Mouse (Mus musculus) ovary, adult 18-20 months (tissue): ENCODE results near the gene Cux1.
"Not testable (repeated sequence)": the region's sequence is repeated elsewhere in the genome, so short reads cannot be mapped to it uniquely, and the experiment has no call there.

Experiments used
- DNase-seq: peaks from one replicate; pipeline ENCODE4 v3.0.0; 2022; ENCODE audit warnings: low spot score, mixed read lengths

Gene Cux1

DNA sequence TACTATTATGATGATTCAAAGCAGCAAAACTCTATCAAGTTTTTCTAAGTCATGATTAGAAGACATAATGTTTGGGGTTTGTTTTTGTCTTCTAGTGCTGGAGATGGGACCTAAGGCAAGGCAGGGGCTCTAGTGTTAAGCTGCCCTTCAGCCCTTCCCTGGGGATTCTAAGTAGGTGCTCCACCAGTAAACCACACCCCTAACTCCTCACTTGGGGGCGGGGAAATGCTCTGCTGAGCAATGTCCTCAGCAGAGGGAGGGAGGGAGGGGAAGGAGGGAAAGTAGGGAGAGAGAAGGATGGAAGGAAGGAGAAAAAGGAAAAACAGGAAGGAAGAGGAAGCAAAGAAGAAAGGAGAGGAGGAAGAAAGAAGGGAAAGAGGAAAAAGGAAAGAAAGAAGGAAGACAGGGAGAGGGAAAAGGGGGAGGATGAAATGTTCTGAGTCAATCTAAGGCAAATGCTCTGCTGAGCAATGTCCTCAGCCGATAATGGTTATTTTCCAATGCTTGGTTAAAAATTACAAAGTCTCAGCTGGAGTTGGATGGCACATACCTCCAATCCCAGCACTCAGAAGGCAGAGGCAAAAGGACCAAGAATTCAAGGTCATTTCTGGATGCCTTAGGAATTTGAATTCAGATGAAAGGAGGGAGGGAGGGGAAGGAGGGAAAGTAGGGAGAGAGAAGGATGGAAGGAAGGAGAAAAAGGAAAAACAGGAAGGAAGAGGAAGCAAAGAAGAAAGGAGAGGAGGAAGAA is 96.1 kb downstream of the Cux1 start:
- not testable (repeated sequence) for DNase-seq

DNA sequence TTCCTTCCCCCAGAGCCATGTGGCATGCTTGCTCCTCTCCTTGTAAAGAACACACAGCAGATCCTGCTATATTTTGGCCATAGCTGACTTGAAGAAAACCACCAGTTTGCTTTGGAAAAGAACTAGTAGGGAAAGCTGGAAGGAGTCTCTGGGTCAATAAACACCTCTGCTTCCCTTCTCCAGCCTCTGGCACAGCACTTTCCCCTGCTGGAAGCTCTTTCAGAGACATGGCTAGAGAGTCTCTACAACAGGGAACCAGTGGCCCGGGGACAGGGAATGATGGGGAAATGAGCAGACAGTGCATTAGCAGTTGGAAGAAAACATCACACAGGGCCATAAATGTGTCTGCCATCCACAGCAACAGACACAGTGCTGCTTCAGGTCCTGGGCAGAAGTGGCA is 98.0 kb downstream of the Cux1 start:
- DNase-seq = no peak

DNA sequence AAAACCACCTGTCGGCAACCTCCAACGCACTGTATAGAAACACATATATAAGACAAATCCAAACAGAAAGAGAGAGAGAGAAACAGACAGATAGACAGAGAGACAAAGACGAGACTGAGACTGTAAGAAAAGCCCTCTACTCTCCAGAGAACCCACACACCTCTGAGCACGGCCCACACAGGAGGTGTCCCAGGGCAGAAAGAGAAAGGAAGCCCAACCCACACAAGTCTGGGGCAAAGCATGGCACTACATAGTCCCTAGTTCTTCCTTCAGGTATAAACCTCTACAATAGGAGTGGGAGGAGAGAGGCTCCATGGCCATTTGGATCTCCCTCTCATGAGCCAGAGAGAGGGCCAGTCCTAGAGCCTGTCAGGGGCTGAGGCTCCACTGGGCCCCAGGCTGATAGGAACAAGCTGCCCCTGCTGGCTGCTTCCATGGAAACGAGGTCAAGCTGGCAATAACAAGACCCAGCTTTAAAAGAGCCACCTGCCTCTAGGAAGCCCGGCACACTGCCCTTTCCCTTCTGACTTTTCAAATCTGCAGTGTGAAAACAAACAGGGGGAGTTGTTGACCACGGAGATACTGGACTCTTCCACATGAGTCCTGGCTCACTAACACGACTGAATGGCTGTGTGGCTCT is 99.8 kb downstream of the Cux1 start:
- DNase-seq = peak; percentile 82

DNA sequence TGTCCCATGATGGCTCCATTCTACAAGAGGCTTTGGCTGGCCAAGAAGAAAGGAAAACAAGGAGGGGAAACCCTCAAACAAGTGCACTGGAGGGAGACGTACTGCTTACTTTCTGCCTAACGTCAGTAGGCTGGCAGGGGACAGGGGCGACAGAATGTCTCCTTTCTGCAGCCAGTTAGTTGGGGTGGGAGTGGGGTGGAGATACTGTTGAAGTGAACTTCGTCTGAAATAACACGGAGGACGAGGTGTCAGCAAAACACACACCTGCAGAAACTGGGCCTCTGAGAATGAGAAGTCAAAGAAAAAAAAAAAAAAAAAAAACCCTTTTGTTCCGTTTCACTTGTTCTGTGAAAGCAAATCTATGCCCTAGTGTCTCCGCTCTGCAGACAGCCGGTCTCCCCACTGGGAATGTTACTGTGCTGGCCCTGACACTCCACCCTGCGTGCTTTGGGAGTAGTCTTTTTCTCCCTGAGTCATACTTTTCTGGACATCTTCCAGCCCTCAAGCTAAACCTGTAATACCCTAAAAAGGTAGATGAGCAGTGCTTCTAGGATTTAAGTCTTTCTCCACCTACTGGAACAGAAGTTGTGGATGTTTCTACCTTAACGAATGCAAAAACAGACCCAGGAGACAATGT is 101.4 kb downstream of the Cux1 start:
- no peak for DNase-seq

DNA sequence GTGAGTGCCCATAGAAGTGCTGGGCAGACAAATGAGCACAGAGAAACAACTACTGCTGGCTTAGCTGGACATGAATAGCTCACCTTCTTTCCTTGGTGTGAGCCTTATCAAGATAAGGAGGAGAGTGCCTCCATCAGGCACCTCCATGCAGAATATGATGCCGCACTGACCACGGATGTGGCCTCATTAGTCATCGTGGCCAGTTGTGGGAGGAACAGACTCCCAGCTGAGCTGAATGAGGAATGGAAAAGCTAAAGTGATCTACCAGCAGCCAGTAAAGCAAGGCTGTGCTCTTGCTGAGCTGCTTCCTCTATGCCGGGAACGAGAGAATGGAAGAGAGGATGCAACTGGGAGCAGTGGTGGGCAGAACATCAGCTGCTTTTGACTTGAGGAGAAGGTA is 101.9 kb downstream of the Cux1 start:
- no peak for DNase-seq

DNA sequence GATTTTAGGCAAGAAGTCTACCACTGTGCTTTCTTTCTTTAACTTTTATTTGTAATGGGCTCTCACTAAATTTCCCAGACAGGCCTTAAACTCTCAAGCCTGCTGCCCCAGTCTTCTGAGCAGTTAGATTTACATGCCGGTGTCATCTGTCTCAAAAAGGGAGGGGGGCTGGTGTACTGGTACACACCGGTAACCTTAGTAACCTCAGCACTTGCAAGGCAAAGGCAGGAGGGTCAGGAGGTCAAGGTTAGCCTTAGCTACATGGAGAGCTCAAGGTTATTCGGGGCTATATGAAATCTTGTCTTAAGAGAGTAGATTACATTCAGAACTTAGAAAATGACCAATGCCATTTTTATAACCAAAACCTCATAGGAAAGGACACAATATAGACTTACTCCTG is 102.4 kb downstream of the Cux1 start:
- no peak for DNase-seq

DNA sequence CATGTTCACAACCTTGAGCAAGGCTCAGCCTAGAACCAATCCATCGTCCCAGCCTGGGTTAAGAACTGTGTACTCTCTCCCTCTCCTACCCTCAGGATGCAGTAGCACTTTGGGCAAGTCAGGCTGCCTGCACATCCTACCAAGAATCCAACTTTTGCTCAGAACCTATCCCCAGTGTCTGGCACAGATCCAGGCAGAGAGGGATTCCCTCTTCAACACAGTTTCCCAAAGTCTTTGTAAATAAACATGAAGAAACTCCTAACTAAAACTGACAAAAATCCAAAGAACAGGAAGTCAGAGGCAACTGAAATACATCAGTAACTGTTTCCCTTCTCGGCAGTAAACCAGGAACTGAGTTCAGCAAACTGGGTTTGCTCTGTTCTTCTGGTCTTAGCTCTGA is 103.2 kb downstream of the Cux1 start:
- DNase-seq = no peak

DNA sequence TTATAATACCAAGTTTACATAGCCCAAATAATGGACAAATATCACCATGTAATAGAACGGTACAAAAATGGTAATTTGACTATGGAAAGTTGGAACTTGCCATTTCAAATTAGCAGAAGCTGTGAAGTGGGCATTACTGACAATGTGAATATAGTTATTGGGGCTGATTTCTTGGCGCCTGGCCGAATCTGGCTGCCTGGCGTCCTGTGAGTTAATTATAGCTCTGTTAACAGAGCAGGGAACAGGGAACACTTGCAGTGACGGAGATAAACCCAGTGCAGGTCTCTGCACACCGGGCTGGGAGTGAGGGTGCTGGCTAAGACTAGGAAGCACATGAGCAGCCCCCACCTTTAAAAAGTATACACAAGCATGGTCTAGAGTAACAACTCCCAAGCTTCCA is 104.7 kb downstream of the Cux1 start:
- DNase-seq = no peak

DNA sequence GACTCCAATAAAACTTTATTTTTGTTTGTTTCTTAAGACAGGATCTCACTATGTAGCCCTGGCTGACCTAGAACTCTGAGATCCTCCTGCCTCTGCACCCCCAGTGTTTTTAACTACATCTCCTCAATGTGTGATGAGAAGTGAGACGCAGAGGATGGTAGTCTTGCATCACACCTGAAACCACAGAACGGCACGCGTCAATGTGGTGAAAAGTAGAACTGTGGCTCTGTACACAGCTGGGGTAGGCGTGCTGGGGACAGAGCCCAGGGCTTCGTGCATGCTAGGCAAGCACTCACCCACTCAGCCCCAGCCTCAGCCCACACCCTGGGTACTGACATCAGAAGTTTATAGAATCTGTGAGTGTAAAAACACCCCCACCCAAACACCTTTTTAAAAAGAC is 107.4 kb downstream of the Cux1 start:
- no peak for DNase-seq

DNA sequence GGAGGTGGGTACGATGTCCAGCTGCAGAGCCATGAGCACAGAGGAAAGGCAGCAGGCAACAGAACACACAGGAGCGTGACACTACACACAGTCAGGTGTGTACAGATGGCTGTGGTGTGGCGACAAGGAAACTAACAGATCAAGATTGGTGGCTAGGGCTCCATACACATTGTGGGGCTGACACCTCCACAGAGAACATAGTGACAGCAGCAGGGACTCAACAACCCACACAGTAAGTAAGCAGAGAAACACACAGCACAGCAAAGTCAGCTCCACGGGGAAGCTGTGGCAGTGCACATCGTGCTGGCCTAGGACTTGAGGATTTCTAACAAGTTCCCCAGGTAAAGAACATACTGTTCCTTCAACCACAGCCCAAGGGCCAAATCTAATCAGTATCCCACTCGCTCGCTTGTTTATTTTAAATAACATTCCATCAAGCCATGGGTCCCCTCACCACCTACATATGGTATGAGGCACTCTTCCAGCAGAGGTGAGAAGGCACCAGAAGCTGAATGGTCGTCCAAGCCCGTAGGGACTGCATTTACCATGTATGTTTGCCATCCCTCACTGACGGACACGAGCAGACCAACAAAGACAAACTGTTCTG is 108.3 kb downstream of the Cux1 start:
- DNase-seq = no peak

DNA sequence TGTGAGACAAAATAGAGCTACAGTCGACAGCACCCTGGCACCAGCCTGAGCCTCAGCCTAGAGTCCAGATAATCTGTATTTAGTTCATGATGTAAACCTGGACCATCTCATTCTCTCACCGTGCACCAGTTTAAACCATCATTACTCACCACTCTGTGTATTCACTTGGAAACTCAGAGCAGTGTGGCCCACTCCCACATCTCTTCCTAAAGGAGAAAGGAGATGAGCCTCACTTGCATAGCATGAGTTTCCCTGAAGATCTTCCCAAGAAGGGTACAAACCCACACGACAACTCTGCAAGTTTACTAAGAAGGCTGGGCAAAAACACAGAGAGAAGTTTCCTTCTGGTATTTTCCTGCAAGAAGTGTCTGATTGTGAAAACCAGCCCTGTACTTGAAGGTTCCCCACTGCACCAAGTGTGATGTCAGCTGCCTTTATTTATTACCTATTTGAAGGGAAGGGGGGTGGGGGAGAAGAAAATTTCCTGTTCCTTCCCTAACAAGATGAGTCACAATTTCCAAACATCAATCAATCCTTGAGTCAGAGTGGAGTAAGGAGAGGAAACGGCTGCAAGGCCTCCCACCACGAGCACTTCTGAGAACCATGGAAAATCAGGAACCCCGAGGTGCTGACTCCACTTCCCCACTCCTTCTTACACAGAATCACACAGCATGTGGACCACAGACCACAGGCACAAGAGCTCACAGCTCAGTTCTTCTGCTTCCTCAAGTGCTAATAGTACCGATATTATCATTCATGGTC is 109.0 kb downstream of the Cux1 start:
- no peak for DNase-seq

DNA sequence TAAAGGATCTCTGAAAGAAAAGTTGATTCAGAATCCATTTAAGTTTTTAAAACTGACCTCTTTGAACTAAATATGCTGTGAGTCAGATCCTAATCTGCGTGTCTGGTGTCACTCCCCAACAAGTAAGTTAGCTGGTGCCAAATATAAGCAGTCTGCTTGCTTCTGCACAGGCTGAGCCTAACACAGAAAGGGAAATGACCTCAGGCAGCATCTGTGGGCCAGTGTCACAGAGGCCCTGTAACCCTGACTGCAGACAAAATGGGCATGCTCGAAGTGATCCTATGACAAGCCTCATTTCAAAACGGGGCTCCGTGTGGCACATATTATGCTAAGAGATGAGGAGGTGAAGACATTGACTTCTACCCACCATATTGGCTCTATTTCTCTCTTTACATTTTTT is 110.9 kb downstream of the Cux1 start:
- DNase-seq = no peak

DNA sequence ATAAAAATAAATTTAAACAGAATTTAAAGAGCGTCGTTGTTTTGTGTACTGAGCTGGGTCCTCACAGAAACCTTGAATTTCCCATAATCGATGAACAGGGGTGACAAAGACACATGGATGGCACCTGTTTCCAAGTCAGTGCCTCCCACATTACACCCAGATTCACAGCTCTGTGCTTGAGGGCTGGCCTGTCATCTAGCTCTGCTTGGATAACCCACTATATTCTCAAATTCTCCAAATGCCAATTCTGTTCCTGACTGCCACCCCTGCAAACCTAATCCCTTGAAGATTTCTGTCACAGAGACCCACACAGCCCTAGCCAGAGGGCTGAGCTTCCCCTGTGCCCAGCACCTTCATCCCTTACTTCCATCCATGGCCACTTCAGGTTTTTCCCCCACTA is 114.6 kb downstream of the Cux1 start:
- no peak for DNase-seq

DNA sequence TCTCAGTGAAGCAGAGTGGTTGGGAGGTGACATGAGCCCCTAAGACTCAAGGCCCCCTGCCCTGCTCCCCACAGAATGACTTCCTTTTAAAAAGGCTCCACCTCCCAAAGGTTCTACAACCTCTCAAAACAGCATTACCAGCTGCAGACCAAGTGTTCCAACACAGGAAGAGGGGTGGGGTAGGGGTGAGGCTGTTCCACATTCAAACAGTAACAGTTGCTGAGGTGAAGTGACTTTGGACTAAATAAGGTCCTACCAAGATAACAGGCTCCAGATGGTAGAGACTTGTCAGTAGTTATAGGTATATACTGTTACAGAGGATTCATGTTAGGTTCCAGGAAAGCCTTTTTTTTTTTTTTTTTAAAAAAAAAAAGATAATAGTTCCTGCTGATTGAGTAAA is 117.5 kb downstream of the Cux1 start:
- no peak for DNase-seq

DNA sequence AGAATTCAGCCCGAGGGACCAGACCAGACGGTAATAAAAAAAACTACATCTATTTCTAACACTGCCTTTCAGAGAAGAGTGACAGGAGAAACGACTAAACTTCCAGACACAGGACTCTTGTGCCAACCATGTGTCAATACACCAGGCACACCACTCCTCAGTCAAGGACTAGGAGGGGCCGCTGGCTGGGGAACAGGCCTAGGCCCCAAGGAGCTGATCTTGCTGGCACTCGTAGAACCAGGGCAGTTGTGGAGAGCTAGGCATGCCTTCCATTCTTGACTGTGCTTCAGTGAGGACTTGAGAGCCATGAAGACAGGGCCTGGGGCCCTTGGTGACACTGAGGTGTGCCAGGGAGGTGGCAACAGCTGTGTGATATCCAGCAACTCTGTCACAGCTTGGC is 121.3 kb downstream of the Cux1 start:
- no peak for DNase-seq

DNA sequence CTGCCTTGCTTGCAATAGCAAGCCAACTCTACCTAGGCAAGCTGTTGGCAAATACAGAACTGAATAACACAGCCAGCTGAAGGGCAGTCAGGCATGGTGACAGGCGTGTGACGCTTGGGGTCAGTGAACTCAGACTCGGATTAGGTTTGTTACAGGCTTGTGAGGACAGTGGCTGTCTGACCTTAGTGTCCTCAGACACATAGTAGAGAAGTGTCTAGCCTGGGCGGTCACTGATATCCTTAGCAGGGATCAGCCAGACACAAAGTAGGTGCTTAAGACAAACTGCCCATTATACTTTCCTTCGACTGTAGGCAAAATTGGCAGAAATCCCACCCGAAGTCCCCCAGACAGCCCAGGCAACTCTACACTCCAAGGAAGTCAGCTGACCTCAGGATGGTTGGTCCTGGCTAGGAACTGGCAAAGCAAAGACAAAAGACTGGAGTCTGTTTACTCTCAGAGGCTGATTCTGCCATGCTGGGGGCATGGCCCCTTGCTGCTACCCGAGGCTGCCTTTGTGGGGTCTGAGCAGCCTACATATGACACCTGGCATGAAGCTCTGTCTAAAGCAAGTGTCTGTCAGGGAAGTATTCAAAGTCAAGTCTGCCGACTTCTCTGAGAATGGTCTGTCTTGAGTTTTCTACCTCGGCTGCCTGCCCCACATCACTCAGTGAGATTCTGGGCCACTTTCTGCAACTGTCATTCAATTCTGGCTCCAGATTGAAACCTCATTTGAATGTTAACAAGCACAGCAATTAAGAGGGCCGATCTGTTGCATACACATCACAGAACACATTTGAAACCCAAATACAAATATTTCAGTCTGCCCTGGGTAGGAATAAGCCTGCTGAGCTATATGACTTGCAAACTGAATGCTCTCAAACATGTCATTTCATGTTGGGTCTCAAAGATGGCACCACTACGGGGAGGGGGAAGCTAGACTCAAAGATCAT is 124.8 kb downstream of the Cux1 start:
- DNase-seq = no peak

DNA sequence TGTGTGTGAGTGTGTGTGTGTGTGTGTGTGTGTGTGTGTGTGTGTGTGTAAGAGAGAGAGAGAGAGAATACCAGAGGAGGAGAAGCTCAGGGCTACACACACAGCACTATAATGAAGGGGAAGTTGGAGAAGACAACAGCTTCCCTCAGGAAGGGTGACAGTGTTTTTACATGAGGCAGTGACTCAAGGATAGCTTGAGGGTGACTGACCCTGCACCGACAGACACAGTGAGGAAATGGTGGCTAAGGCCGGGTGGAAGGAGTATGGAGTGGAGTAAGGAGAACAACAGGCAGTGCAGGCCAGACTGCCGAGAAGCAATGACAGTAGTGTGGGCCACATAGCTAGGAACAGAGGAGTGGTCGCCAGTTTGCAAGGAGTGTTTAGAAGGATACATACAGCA is 137.6 kb downstream of the Cux1 start:
- no peak for DNase-seq

DNA sequence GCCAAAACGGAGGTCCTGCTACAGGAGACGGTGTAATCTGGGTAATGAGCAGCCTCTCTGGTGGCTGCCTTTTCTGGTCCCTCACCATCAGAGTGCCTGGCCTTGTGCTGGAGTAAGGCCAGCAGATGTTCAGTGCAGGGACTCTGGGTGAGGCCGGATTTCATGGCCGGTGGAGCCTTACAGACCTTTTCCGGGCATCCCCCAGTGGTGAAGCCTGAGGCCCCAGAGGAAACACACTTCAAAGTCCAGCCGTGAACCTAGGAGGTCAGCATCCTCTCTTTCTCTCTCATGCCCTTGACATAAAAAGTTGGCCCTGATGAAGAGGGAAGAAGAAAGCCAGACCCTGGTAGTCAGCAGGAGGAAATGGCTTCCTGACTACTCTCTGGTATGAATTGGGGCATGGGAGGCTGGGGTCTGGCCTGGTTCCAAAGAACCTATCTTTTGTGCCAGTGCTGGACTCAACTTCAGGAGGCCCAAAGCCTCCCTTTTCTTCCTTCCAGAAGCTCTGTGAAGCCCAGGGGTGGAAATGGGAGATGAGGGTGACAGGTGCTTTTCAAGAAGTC is 138.7 kb downstream of the Cux1 start:
- DNase-seq = no peak

DNA sequence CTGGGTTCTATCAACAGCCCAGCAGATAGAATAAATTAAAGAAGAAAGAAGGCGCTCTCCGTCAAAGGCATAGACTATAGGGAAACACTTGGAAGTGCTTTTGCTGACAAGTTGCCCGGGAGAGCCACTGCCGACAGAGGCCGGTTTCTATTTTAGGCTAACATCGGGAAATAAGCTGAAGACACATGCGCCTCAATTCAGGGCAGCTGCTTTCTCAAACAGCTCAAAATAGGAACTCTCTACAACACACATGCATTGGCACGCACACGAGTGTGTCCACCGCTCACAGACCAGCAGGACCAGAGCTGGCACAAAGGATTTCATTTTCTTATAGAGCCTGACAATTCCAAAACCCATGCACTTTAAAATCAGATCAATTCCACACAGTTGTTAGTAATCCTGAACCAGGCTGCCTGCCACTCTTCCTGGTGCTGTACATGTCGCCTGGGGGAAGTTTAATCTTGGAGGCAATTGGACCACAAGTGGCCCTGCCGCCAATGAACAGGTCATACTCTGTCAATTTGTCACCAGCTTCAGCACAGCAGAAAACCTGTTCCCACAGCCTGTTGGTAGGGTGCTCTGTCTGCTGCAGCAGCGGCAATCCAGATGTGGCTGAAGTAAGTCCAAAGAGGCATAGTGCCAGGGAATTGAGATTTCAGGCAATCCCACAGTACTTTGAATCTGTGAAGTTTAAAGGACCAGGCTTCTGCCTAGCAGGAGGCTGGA is 139.4 kb downstream of the Cux1 start:
- DNase-seq = no peak

DNA sequence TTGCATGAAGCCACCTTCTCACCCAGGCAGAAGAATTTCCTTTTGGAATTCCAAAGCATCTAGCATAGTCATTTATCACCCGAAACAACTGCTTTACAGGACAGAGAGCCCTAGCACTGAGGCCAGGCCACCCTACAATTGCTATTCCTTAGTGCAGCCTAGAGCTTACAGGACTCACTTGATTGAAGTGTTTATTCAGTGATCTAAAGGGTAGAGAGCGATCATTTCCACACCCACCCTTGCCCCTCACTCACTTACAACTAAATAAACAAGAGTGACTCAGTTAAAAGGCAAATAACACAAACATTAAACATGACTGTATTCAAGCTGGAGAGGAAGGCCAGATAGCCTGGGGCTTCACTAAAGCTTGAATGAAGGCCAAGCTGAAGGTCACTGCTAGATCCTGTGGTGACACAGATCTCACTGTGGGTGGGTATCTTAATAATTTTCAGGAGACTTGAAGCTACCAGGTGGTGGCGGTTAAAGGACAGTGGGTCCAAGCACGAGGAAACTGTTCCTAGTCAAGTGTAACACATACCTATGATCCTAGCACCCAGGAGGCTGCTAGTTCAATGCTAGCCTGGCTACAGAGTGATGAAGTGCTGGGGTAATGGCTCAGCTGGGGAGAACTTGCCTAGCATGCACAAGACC is 140.0 kb downstream of the Cux1 start:
- DNase-seq = no peak
